ENCODE assay signal across 7 mouse cellular contexts in the genomic region with DNA sequence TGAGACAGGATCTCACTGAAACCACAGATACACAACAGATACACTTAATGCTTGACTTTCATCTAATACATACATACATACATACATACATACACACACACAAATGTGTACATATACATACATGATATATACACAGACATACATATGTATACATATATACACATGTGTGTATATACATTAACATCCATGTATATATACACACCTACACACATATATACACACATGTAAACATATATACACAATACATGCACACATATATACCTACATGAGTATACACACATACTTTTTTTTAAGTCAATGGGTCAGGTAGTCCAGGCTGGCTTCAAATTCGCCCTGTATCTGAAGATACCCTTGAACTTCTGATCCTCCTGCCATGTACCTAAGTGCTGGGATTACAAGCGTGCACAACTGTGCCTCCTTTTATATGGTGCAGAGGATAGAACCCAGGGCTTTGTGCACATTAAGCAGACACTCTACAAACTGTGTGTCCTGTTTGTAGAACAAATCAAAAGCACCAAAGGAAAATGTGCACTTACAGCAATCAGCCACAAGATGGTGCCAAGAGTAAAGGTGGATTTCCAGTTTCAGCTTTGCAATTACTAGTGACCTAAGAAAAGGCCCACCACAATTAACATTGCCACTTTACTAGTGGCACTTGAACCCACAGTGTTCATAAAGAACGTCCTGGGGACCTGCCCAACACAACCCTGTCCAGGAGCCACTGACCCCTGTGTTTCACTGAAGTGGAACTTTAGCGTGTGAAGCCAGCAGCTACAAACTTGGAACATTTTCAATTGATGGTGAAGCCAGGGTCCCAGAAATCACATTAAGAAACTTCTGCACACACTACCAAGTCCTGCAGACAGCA. TPM values are rescaled to one million over a fixed set of nuclear protein-coding genes. Genes with fewer than 3 reads are reported as not detected.
A peak's percentile ranks its signal among the peaks of the same experiment; 100 is the strongest.
DNase-seq lines count a peak whose midpoint lies in the region; ATAC-seq and TF ChIP-seq lines count a peak whose summit lies in the region.
"Not testable (repeated sequence)": the region's sequence is repeated elsewhere in the genome, so short reads cannot be mapped to it uniquely, and the experiment has no call there.

No protein-coding gene starts in this region.

- not testable (repeated sequence) for H3K4me2 ChIP-seq in embryonic facial prominence, embryonic 15.5 days (replicated peaks); forebrain, postnatal 0 days (ENCODE audit: low read depth); hindbrain, embryonic 13.5 days; kidney, embryonic 15.5 days; midbrain, postnatal 0 days (ENCODE audit: low read depth, low read length, poor library complexity, severe bottlenecking); stomach, embryonic 14.5 days (replicated peaks; ENCODE audit: low read depth, low read length)

- H3K27me3 ChIP-seq in embryonic facial prominence, embryonic 15.5 days; forebrain, postnatal 0 days (ENCODE audit: insufficient read depth, low read length); hindbrain, embryonic 13.5 days; kidney, embryonic 15.5 days; midbrain, postnatal 0 days (ENCODE audit: insufficient read depth, low read length); stomach, embryonic 14.5 days (ENCODE audit: control insufficient read depth, insufficient read depth, low read length): not testable (repeated sequence)

- not testable (repeated sequence) for H3K4me1 ChIP-seq in embryonic facial prominence, embryonic 15.5 days; forebrain, postnatal 0 days (ENCODE audit: insufficient read depth); hindbrain, embryonic 13.5 days (replicated peaks); kidney, embryonic 15.5 days; midbrain, postnatal 0 days (ENCODE audit: insufficient read depth, low read length); stomach, embryonic 14.5 days (ENCODE audit: control insufficient read depth, insufficient read depth, low read length)

- not testable (repeated sequence) for H3K36me3 ChIP-seq in embryonic facial prominence, embryonic 15.5 days; forebrain, postnatal 0 days (ENCODE audit: insufficient read depth); hindbrain, embryonic 13.5 days; kidney, embryonic 15.5 days; midbrain, postnatal 0 days (ENCODE audit: insufficient read depth, low read length); stomach, embryonic 14.5 days (ENCODE audit: control insufficient read depth, insufficient read depth, low read length)

- not testable (repeated sequence) for H3K4me3 ChIP-seq in embryonic facial prominence, embryonic 15.5 days (replicated peaks); forebrain, postnatal 0 days (ENCODE audit: low read depth, low read length); hindbrain, embryonic 13.5 days; kidney, embryonic 15.5 days (replicated peaks); midbrain, postnatal 0 days (ENCODE audit: low read depth, low read length); stomach, embryonic 14.5 days (ENCODE audit: low read depth, low read length)

- no CpG with 5 or more reads among the region's 4 CpGs for WGBS in embryonic facial prominence, embryonic 15.5 days
- WGBS in forebrain, postnatal 0 days, result no CpG with 5 or more reads among the region's 4 CpGs
- WGBS in hindbrain, embryonic 13.5 days, result no CpG with 5 or more reads among the region's 4 CpGs
- no CpG with 5 or more reads among the region's 4 CpGs for WGBS in kidney, embryonic 15.5 days
- no CpG with 5 or more reads among the region's 4 CpGs for WGBS in midbrain, postnatal 0 days
- no CpG with 5 or more reads among the region's 4 CpGs for WGBS in stomach, embryonic 14.5 days

- H3K9me3 ChIP-seq in embryonic facial prominence, embryonic 15.5 days (replicated peaks); forebrain, postnatal 0 days (ENCODE audit: low read length); hindbrain, embryonic 13.5 days; kidney, embryonic 15.5 days (replicated peaks); midbrain, postnatal 0 days (ENCODE audit: low read length); stomach, embryonic 14.5 days (ENCODE audit: control insufficient read depth, low read depth, low read length): not testable (repeated sequence)

- not testable (repeated sequence) for DNase-seq in forebrain, postnatal 0 days; midbrain, postnatal 0 days (ENCODE audit: low spot score)

- peak; percentile 40; the same call in 1 of the 2 replicates for ATAC-seq in embryonic facial prominence, embryonic 15.5 days (ENCODE audit: insufficient number of reproducible peaks, low FRiP score, low TSS enrichment, low read depth)
- peak; percentile 19; the same call in 1 of the 2 replicates for ATAC-seq in forebrain, postnatal 0 days
- peak; percentile 67 for ATAC-seq in hindbrain, embryonic 13.5 days (ENCODE audit: low FRiP score)
- 0 out of 2 replicates have a peak, but pooled peaks have one; percentile 25 for ATAC-seq in kidney, embryonic 15.5 days (replicated peaks; ENCODE audit: low FRiP score)
- peak; percentile 85 for ATAC-seq in megakaryocyte, adult 5-6 weeks (ENCODE audit: poor library complexity, severe bottlenecking)
- ATAC-seq in midbrain, postnatal 0 days (ENCODE audit: low FRiP score), result peak; percentile 41; the same call in 1 of the 2 replicates
- peak; percentile 62; the same call in 1 of the 2 replicates for ATAC-seq in stomach, embryonic 14.5 days (ENCODE audit: insufficient number of reproducible peaks, insufficient read depth, low FRiP score, low read depth)

- TF ChIP-seq CTCF in forebrain, postnatal 0 days (IDR thresholded peaks at IDR 0.05; ENCODE audit: low read depth); midbrain, postnatal 0 days (IDR thresholded peaks at IDR 0.05): not testable (repeated sequence)

- H3K27ac ChIP-seq in embryonic facial prominence, embryonic 15.5 days (replicated peaks); forebrain, postnatal 0 days (ENCODE audit: low read depth, low read length); hindbrain, embryonic 13.5 days; kidney, embryonic 15.5 days; midbrain, postnatal 0 days (ENCODE audit: low read depth, low read length); stomach, embryonic 14.5 days (ENCODE audit: low read length): not testable (repeated sequence)

- H3K9ac ChIP-seq in embryonic facial prominence, embryonic 15.5 days; forebrain, postnatal 0 days; hindbrain, embryonic 13.5 days; kidney, embryonic 15.5 days; midbrain, postnatal 0 days (replicated peaks; ENCODE audit: low read length, poor library complexity, severe bottlenecking); stomach, embryonic 14.5 days (replicated peaks; ENCODE audit: low read depth, low read length): not testable (repeated sequence)

RNA-seq across cellular contexts. Expression of a gene that starts 37.2 kb away (rescaled TPM):
- 467 and 526 TPM in 2 replicates for polyA plus RNA-seq in embryonic facial prominence, embryonic 15.5 days (2015; fragmentation: Nextera tagmentation; extraction: Ambion mirVana)
- total RNA-seq in forebrain, postnatal 0 days (2014; rRNA removed), result 431 and 543 TPM in 2 replicates
- polyA plus RNA-seq in forebrain, postnatal 0 days (2015; fragmentation: Nextera tagmentation; extraction: Ambion mirVana), result 1,167 and 1,337 TPM in 2 replicates
- polyA plus RNA-seq in hindbrain, embryonic 13.5 days (2015; fragmentation: Nextera tagmentation; extraction: Ambion mirVana), result 1,230 and 1,256 TPM in 2 replicates
- 445 and 456 TPM in 2 replicates for polyA plus RNA-seq in kidney, embryonic 15.5 days (2015; fragmentation: Nextera tagmentation; extraction: Ambion mirVana)
- 183 and 199 TPM in 2 replicates for total RNA-seq in megakaryocyte, adult 5-6 weeks (2015)
- 169 and 204 TPM in 2 replicates for total RNA-seq in megakaryocyte, adult 5-6 weeks (2017)
- 443 and 625 TPM in 2 replicates for total RNA-seq in midbrain, postnatal 0 days (2014; rRNA removed)
- 1,251 and 1,314 TPM in 2 replicates for polyA plus RNA-seq in midbrain, postnatal 0 days (2015; fragmentation: Nextera tagmentation; extraction: Ambion mirVana)
- polyA plus RNA-seq in stomach, embryonic 14.5 days (2014; fragmentation: Nextera tagmentation; extraction: Ambion mirVana), result 610 and 627 TPM in 2 replicates

Comparison
In these comparisons a context has a peak if more than half of its experiments do, and no peak if none do; other contexts are left out.
1. ATAC-seq: peak in every context shown above with its lines; median percentile 85 in megakaryocyte, adult 5-6 weeks; 67 in hindbrain, embryonic 13.5 days; 62 in stomach, embryonic 14.5 days; 41 in midbrain, postnatal 0 days; 40 in embryonic facial prominence, embryonic 15.5 days; 25 in kidney, embryonic 15.5 days; 19 in forebrain, postnatal 0 days.